Mouse (Mus musculus) G1E (cell line): ENCODE results near the gene Ski.

ENCODE experiments used
- CTCF ChIP-seq: IDR thresholded peaks from 2 replicates; pipeline ENCODE4 v1.5.1; 2012; ENCODE audit warnings: low read depth, low read length, inconsistent platforms, mixed read lengths
- GATA1 ChIP-seq: IDR thresholded peaks from 2 replicates; pipeline ENCODE4 v1.6.1; 2012; ENCODE audit warnings: borderline replicate concordance, low read length, inconsistent platforms, mixed read lengths
- GATA2 ChIP-seq: IDR thresholded peaks from 2 replicates; pipeline ENCODE4 v1.6.1; 2012; ENCODE audit warnings: low read depth, low read length, inconsistent platforms, borderline replicate concordance
- POLR2AphosphoS5 ChIP-seq: IDR thresholded peaks from 2 replicates; pipeline ENCODE4 v1.6.1; 2012; ENCODE audit warnings: low read depth, low read length, inconsistent platforms; ENCODE audit not compliant: insufficient replicate concordance
- TAL1 ChIP-seq: conservative IDR thresholded peaks from 2 replicates; pipeline ENCODE4 v1.6.1; 2012; ENCODE audit warnings: low read depth, low read length, inconsistent platforms, mixed read lengths

DNA sequence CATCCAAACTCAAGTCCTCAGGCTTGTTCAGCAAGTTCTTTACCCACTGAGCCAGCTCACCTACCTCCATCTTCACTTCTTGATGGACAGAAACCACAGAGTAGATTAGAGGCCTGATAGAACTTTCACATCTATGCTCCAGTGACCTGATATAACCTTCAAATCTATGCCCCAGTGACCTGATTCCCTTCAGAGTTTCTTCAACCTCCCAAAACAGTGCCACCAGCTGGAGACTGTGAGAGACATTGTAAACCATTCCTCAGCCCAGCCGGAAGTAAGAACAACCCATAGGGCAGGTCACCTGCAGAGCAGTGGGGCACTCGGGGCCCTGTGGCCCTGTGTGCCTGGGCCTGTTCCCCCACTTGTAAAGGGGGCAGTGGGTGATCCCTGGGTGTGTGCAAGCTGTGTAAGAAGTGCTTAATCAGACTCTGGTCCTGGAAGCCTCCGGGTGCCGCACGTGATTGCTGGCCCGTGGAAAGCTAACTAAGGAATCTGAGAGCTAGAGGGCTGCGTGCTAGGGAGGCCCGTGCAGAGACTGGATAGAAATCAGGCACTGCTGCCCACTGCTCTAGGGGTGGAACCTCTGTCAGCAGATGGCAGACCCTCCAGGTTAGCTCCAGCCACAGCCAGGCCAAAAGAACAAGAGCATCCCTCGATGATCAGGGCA is 98.4 kb downstream of the Ski start:
- TF ChIP-seq GATA1, result no peak
- TF ChIP-seq CTCF, result no peak
- no peak for TF ChIP-seq POLR2AphosphoS5
- TF ChIP-seq TAL1, result no peak
- no peak for TF ChIP-seq GATA2
